ENCODE assay signal across 27 mouse cellular contexts in genomic region chr13:31163878-31164495, GRCm38 (mm10).
DNase-seq lines count a peak whose midpoint lies in the region; ATAC-seq and TF ChIP-seq lines count a peak whose summit lies in the region.
"Had no signal": no experiment of that assay in that cellular context is flagged by ENCODE, and none has a peak within 500 bp of the region (broad histone marks: within the 10 kb centered on the region; RNA-seq: fewer than 3 reads in every experiment).

No protein-coding gene starts in this region.

- no peaks in the 10 kb centered on the region for H3K9me3 ChIP-seq in neural tube, embryonic 12.5 days
- H3K9me3 ChIP-seq: embryonic facial prominence, embryonic 13.5 days; heart, embryonic 13.5 days; hindbrain, embryonic 13.5 days; limb, embryonic 10.5 days; liver, embryonic 15.5 days; lung, embryonic 15.5 days; midbrain, embryonic 15.5 days had no signal

- peak; percentile 65 for DNase-seq in heart, adult 11 months
- DNase-seq in heart, postnatal 25 days (ENCODE audit: low spot score), result no peak
- DNase-seq in 3T3-L1 (ENCODE audit: low read depth, low spot score), result peak; percentile 70
- no peak for DNase-seq in layer of hippocampus, adult 8-10 months (ENCODE audit: low spot score in 2 of 2)
- DNase-seq in retina, embryonic 14.5 days (ENCODE audit: low spot score), result no peak
- DNase-seq: adrenal gland, postnatal 10 days; cerebellum, adult 18-20 months; cerebellum, postnatal 36 days; gastrocnemius, postnatal 10 days; heart, adult 2 months; heart, postnatal 14 days; kidney, adult 18-20 months; liver; lung, postnatal 36 days; right cerebral cortex, postnatal 4 days; thymus, postnatal 14 days had no signal

- H3K27me3 ChIP-seq in neural tube, embryonic 12.5 days (replicated peaks), result no peaks in the 10 kb centered on the region
- H3K27me3 ChIP-seq: embryonic facial prominence, embryonic 13.5 days; heart, embryonic 13.5 days; hindbrain, embryonic 13.5 days; liver, embryonic 15.5 days; lung, embryonic 15.5 days; midbrain, embryonic 15.5 days had no signal

- H3K9ac ChIP-seq in neural tube, embryonic 12.5 days, result no peak overlapping the region
- H3K9ac ChIP-seq: embryonic facial prominence, embryonic 13.5 days; heart, embryonic 13.5 days; hindbrain, embryonic 13.5 days; liver, embryonic 15.5 days; lung, embryonic 15.5 days; midbrain, embryonic 15.5 days had no signal

- no peak overlapping the region for H3K4me3 ChIP-seq in embryonic fibroblast, embryonic 13.5 days (ENCODE audit: insufficient read depth, low read length)
- no peak overlapping the region for H3K4me3 ChIP-seq in neural tube, embryonic 12.5 days
- H3K4me3 ChIP-seq: embryonic facial prominence, embryonic 13.5 days; heart, adult 2 months; heart, embryonic 13.5 days; hindbrain, embryonic 13.5 days; limb, embryonic 10.5 days; liver, embryonic 15.5 days; lung, embryonic 15.5 days; midbrain, embryonic 15.5 days had no signal

- intact Hi-C loops in heart, postnatal 25 days (cut with DNase I), result no loop called here

- no peak for TF ChIP-seq CTCF in embryonic fibroblast, embryonic 13.5 days (IDR thresholded peaks at IDR 0.05; ENCODE audit: borderline replicate concordance, insufficient read depth, low read length)

- H3K4me1 ChIP-seq in embryonic fibroblast, embryonic 13.5 days (ENCODE audit: control insufficient read depth, insufficient read depth, low read length), result peaks cover 12% of the 10 kb centered on the region
- H3K4me1 ChIP-seq in neural tube, embryonic 12.5 days, result no peaks in the 10 kb centered on the region
- H3K4me1 ChIP-seq: heart, embryonic 13.5 days; hindbrain, embryonic 13.5 days; limb, embryonic 10.5 days; liver, embryonic 15.5 days; midbrain, embryonic 15.5 days had no signal

- no peak for TF ChIP-seq POLR2A in embryonic fibroblast, embryonic 13.5 days (IDR thresholded peaks at IDR 0.05; ENCODE audit: low read depth, low read length)

- peak overlapping the region; percentile 13; the same call in 1 of the 2 replicates for H3K27ac ChIP-seq in embryonic fibroblast, embryonic 13.5 days (ENCODE audit: insufficient read depth, low read length)
- H3K27ac ChIP-seq in neural tube, embryonic 12.5 days, result no peak overlapping the region
- H3K27ac ChIP-seq: embryonic facial prominence, embryonic 13.5 days; heart, adult 2 months; heart, embryonic 13.5 days; hindbrain, embryonic 13.5 days; limb, embryonic 10.5 days; liver, embryonic 15.5 days; lung, embryonic 15.5 days; midbrain, embryonic 15.5 days had no signal

- no peaks in the 10 kb centered on the region for H3K36me3 ChIP-seq in neural tube, embryonic 12.5 days
- H3K36me3 ChIP-seq: embryonic facial prominence, embryonic 13.5 days; heart, embryonic 13.5 days; hindbrain, embryonic 13.5 days; limb, embryonic 10.5 days; liver, embryonic 15.5 days; lung, embryonic 15.5 days; midbrain, embryonic 15.5 days had no signal

- no peak overlapping the region for H3K4me2 ChIP-seq in neural tube, embryonic 12.5 days (replicated peaks)
- H3K4me2 ChIP-seq: embryonic facial prominence, embryonic 13.5 days; heart, embryonic 13.5 days; hindbrain, embryonic 13.5 days; liver, embryonic 15.5 days; lung, embryonic 15.5 days; midbrain, embryonic 15.5 days had no signal

- ATAC-seq in neural tube, embryonic 12.5 days (ENCODE audit: low FRiP score, low read depth), result peak; percentile 81
- ATAC-seq: forebrain, embryonic 14.5 days; inflammation-experienced regulatory T-cells, adult 6 months; midbrain, embryonic 15.5 days had no signal

- WGBS in neural tube, embryonic 12.5 days, result 77% methylated on average over 6 of the region's 6 CpGs

Comparison
In these comparisons a context has a peak if more than half of its experiments do, and no peak if none do; other contexts are left out.
1. DNase-seq: peak in heart, adult 11 months (single experiment) and 3T3-L1 (single experiment); none in heart, postnatal 25 days (single experiment), layer of hippocampus, adult 8-10 months (0 of 2) and retina, embryonic 14.5 days (single experiment).